Mouse (Mus musculus) limb, embryonic 15.5 days (tissue): ENCODE data around the gene Ap2b1. TPM values are rescaled to one million over a fixed set of nuclear protein-coding genes. Genes with fewer than 3 reads are reported as not detected.
A peak's percentile ranks its signal among the peaks of the same experiment; 100 is the strongest.

ENCODE experiments used
- ATAC-seq: fragments of 200-750 bp; cut with Nextera tagmentation; 2 replicates; pipeline ENCODE4 v1.8.0; 2017; ENCODE audit warnings: low read depth, moderate TSS enrichment; ENCODE audit not compliant: insufficient number of reproducible peaks, low FRiP score, low TSS enrichment
- H3K27ac ChIP-seq: fragments of 300-500 bp; sonication (generic); 2 replicates; pipeline ENCODE4 v1.5.1; 2015; ENCODE audit warnings: moderate library complexity, mild to moderate bottlenecking, inconsistent platforms
- H3K27me3 ChIP-seq: fragments of 300-500 bp; sonication (generic); 2 replicates; pipeline ENCODE4 v1.6.1; 2015; ENCODE audit warnings: inconsistent platforms
- H3K36me3 ChIP-seq: fragments of 300-500 bp; sonication (generic); 2 replicates; pipeline ENCODE4 v1.6.1; 2015; ENCODE audit warnings: inconsistent platforms
- H3K4me1 ChIP-seq: fragments of 300-500 bp; sonication (generic); 2 replicates; pipeline ENCODE4 v1.6.1; 2015; ENCODE audit warnings: inconsistent platforms
- H3K4me2 ChIP-seq: fragments of 300-500 bp; sonication (generic); 2 replicates; pipeline ENCODE4 v1.6.1; 2015; ENCODE audit warnings: mild to moderate bottlenecking, inconsistent platforms
- H3K4me3 ChIP-seq: fragments of 300-500 bp; sonication (generic); 2 replicates; pipeline ENCODE4 v1.5.1; 2015; ENCODE audit warnings: mild to moderate bottlenecking, inconsistent platforms
- H3K9ac ChIP-seq: fragments of 300-500 bp; sonication (generic); 2 replicates; pipeline ENCODE4 v1.6.1; 2015; ENCODE audit warnings: inconsistent platforms
- H3K9me3 ChIP-seq: fragments of 300-500 bp; sonication (generic); 2 replicates; pipeline ENCODE4 v1.6.1; 2016; ENCODE audit warnings: inconsistent platforms
- WGBS: fragments of 180-500 bp; shearing (Covaris S2); methylation state at CpG from one replicate; pipeline ENCODE4 v1.1.7; 2015; 5-methylcytosine and 5-hydroxymethylcytosine counted together
- polyA plus RNA-seq: library from polyadenylated mRNA; unstranded; fragments of >200 nt; fragmentation: Nextera tagmentation; extraction: Ambion mirVana; gene quantifications from 2 replicates; pipeline ENCODE4 v1.2.1, GENCODE M21; 2015

Gene Ap2b1
- polyA plus RNA-seq, 1 experiment from 2014 or later: 48.9 TPM

- Histone ChIP-seq H3K4me1 (no peaks in the 10 kb centered on the region), H3K4me2 (no peak overlapping the region), H3K27ac (no peak overlapping the region), H3K36me3 (no peaks in the 10 kb centered on the region), H3K4me3 (no peak overlapping the region), H3K9me3 (no peaks in the 10 kb centered on the region), H3K9ac (no peak overlapping the region), H3K27me3 (no peaks in the 10 kb centered on the region)
- ATAC-seq: no peak
- WGBS: 86% methylated on average over 4 of the region's 4 CpGs
These were observed 13.2 kb upstream of the Ap2b1 start for GRCm38 (mm10) chr11:83285627-83286026.

DNA sequence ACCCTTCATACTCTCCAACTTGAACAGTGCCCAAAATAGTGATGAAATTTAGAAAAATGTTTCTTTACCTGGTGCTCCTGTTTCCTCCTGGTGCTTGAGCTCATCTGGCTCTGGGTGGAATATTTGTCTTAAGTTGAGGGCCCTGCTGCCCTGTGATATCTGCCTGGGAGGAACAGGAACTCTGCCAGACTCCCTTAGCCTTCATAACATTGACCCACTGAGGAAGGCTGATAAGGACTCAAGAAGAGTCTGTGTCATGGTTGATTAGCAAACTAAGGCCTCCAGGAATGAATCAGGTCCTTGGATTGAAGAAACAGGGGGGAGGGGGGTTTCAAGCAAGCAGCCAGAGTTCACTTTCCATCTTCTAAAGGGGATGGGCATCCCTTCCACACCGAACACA, 12.3 kb upstream of the Ap2b1 start, which contains the start of gene Slfn14:
Slfn14 (minus strand) TSS at position 161 of the 400 bp plus-strand sequence.
- no peak within 1 kb of the TSS for H3K4me2 ChIP-seq
- no peak within 1 kb of the TSS for H3K9ac ChIP-seq
- H3K27ac ChIP-seq: no peak within 1 kb of the TSS
- 59% methylated on average over 1 of the region's 1 CpGs for WGBS
- peaks cover 4% of the 10 kb centered on the region; the same call in 1 of the 2 replicates for H3K4me1 ChIP-seq
- H3K36me3 ChIP-seq: no peaks in the 10 kb centered on the region
- no peak within 1 kb of the TSS for H3K4me3 ChIP-seq
- H3K27me3 ChIP-seq: no peaks in the 10 kb centered on the region
- no peaks in the 10 kb centered on the region for H3K9me3 ChIP-seq
- no peak for ATAC-seq

GRCm38 (mm10) chr11:83289036-83289435, 9.8 kb upstream of the Ap2b1 start:
- Histone ChIP-seq H3K4me1 (peaks cover 17% of the 10 kb centered on the region), H3K36me3 (no peaks in the 10 kb centered on the region), H3K4me2 (no peak overlapping the region), H3K27me3 (no peaks in the 10 kb centered on the region), H3K9me3 (no peaks in the 10 kb centered on the region), H3K27ac (no peak overlapping the region), H3K9ac (no peak overlapping the region), H3K4me3 (no peak overlapping the region)
- ATAC-seq: no peak
- WGBS: 93% methylated on average over 5 of the region's 5 CpGs

GRCm38 (mm10) chr11:83289633-83290032, 9.2 kb upstream of the Ap2b1 start:
- no peak overlapping the region for H3K27ac ChIP-seq
- H3K4me2 ChIP-seq: no peak overlapping the region
- H3K9ac ChIP-seq: no peak overlapping the region
- peaks cover 17% of the 10 kb centered on the region for H3K4me1 ChIP-seq
- H3K9me3 ChIP-seq: no peaks in the 10 kb centered on the region
- 76% methylated on average over 2 of the region's 2 CpGs for WGBS
- no peaks in the 10 kb centered on the region for H3K27me3 ChIP-seq
- ATAC-seq: no peak
- no peaks in the 10 kb centered on the region for H3K36me3 ChIP-seq
- no peak overlapping the region for H3K4me3 ChIP-seq

GRCm38 (mm10) chr11:83291375-83292250, 7.2 kb upstream of the Ap2b1 start:
- Histone ChIP-seq H3K4me3 (peak overlapping the region; percentile 65), H3K9ac (peak overlapping the region; percentile 57), H3K27me3 (no peaks in the 10 kb centered on the region), H3K36me3 (peaks cover 15% of the 10 kb centered on the region), H3K9me3 (no peaks in the 10 kb centered on the region), H3K27ac (peak overlapping the region; percentile 85), H3K4me1 (peaks cover 19% of the 10 kb centered on the region), H3K4me2 (peak overlapping the region; percentile 70)
- peak; percentile 100 for ATAC-seq
- under 1% methylated on average over 37 of the region's 38 CpGs for WGBS

- Histone ChIP-seq H3K27me3 (no peaks in the 10 kb centered on the region), H3K9ac (peak overlapping the region; percentile 57), H3K36me3 (peaks cover 20% of the 10 kb centered on the region), H3K27ac (peak overlapping the region; percentile 85; the same call in 1 of the 2 replicates), H3K4me2 (peak overlapping the region; percentile 70), H3K9me3 (no peaks in the 10 kb centered on the region), H3K4me3 (peak overlapping the region; percentile 65), H3K4me1 (peaks cover 23% of the 10 kb centered on the region)
- no peak for ATAC-seq
- 3% methylated on average over 5 of the region's 5 CpGs for WGBS
These were observed 6.6 kb upstream of the Ap2b1 start for GRCm38 (mm10) chr11:83292251-83292587.

DNA sequence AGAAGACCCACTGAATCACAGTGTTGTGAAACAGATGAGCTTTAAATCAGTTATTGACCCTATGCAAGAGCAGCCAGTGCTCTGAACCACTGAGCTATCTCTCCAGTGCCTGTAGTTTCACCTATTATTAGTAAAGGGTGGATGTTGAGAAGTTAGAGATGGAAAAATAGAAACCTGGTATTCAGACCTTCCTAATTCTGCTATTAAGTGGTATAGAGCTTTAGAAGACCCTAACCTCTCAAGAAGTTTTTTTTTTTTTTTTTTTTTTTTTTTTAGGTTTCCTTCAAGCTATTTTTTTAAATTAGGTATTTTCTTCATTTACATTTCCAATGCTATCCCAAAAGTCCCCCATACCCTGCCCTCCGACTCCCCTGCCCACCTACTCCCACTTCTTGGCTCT, 5.6 kb upstream of the Ap2b1 start:
- H3K4me2 ChIP-seq: peak overlapping the region; percentile 70
- H3K27me3 ChIP-seq: no peaks in the 10 kb centered on the region
- H3K27ac ChIP-seq: no peak overlapping the region
- H3K9me3 ChIP-seq: no peaks in the 10 kb centered on the region
- no peak for ATAC-seq
- H3K4me1 ChIP-seq: peaks cover 33% of the 10 kb centered on the region
- H3K36me3 ChIP-seq: peaks cover 22% of the 10 kb centered on the region
- no peak overlapping the region for H3K9ac ChIP-seq
- H3K4me3 ChIP-seq: peak overlapping the region; percentile 65
- WGBS: 86% methylated on average over 1 of the region's 1 CpGs

DNA sequence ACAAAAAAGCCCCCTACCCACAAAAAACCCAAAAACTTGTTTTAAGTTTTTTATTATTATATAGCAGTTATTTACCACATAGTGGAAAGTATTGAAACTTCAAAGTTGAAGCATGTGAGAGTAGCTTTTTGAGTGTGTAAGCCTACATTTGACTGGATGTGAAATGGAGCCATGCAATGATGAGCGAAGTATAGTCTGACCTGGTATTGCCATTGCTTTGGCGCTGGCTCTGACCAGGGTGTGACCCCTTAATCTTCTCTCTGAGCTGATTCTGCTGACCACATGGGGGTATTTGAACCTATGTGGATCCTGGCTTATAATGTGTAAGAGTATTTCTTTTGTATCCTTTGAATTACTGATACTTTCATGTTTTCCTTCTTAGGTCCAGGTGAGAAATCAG, 4.7 kb upstream of the Ap2b1 start:
- no peaks in the 10 kb centered on the region for H3K27me3 ChIP-seq
- no peak overlapping the region for H3K27ac ChIP-seq
- peaks cover 22% of the 10 kb centered on the region for H3K36me3 ChIP-seq
- WGBS: 90% methylated on average over 2 of the region's 2 CpGs
- H3K4me1 ChIP-seq: peaks cover 34% of the 10 kb centered on the region
- no peak overlapping the region for H3K4me3 ChIP-seq
- no peak for ATAC-seq
- no peak overlapping the region for H3K9ac ChIP-seq
- H3K9me3 ChIP-seq: no peaks in the 10 kb centered on the region
- H3K4me2 ChIP-seq: no peak overlapping the region

DNA sequence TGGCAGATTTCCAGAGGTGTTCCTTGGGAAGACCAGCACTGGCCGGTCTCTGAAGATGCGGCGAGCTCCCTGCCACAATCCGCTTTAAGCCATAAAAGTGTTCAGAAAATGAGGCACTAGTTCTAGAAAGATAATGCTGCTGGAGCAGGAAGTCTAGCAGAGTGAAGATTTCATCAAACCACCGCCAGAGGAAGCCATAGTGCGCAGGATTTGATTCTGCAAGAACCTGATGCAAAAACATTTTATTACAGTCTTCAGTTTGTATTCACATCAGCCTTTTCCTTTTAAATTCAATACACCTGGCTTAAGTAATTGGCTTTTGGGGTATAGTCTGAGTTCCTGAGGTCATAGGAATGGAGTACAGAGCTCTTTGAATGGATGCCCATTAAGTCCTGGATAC, 1.0 kb upstream of the Ap2b1 start:
- Histone ChIP-seq H3K4me1 (peaks cover 27% of the 10 kb centered on the region), H3K27me3 (no peaks in the 10 kb centered on the region), H3K9me3 (no peaks in the 10 kb centered on the region), H3K9ac (peak overlapping the region; percentile 79), H3K4me3 (peak overlapping the region; percentile 78), H3K4me2 (peak overlapping the region; percentile 72), H3K36me3 (peaks cover 22% of the 10 kb centered on the region), H3K27ac (peak overlapping the region; percentile 91)
- 77% methylated on average over 6 of the region's 6 CpGs for WGBS
- ATAC-seq: no peak

DNA sequence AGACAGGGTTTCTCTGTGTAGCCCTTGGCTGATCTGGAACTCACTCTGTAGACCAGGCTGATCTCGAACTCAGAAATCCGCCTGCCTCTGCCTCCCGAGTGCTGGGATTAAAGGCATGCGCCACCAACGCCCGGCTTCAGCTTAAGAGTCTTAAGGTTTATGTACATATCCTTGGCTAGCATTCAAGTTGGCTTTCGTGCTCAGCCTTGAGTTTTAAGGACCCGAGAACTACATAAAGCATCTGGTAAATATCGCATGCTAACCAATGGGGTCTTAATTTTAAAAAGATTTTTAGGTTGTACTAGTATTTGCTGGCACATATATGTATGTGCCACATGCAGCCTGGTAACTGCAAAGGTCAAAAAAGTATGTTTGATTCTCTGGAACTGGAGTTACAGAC, 900 bp downstream of the Ap2b1 start:
- Histone ChIP-seq H3K27me3 (no peaks in the 10 kb centered on the region), H3K9me3 (no peaks in the 10 kb centered on the region), H3K9ac (no peak overlapping the region), H3K27ac (no peak overlapping the region), H3K4me3 (no peak overlapping the region), H3K4me2 (no peak overlapping the region), H3K36me3 (peaks cover 22% of the 10 kb centered on the region), H3K4me1 (peaks cover 29% of the 10 kb centered on the region)
- WGBS: 84% methylated on average over 9 of the region's 9 CpGs
- no peak for ATAC-seq

GRCm38 (mm10) chr11:83301431-83301831, 2.6 kb downstream of the Ap2b1 start:
- WGBS: 69% methylated on average over 2 of the region's 2 CpGs
- no peaks in the 10 kb centered on the region for H3K9me3 ChIP-seq
- no peak overlapping the region for H3K9ac ChIP-seq
- H3K4me1 ChIP-seq: peaks cover 31% of the 10 kb centered on the region
- no peak overlapping the region for H3K4me2 ChIP-seq
- ATAC-seq: no peak
- no peak overlapping the region for H3K27ac ChIP-seq
- no peak overlapping the region for H3K4me3 ChIP-seq
- H3K27me3 ChIP-seq: no peaks in the 10 kb centered on the region
- H3K36me3 ChIP-seq: peaks cover 8% of the 10 kb centered on the region; the same call in 1 of the 2 replicates

DNA sequence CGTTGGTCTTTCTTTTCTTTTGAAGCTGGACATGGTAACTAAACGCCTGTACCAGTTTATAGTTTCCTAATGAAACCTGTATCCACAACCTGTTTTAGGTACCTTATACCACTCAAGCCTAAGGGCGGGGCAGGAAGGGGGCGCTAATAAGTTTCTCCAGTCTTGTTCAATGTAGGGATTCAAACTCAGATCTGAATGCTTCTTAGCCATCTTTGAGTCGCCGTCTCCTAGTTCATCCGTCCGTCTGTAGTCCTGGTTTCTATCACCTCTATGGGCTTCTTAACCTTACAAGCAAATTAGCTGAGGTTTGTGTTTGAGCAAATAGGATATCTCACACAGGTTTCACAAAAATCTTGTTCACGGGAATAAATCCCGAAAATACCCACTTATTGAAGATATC, 3.3 kb downstream of the Ap2b1 start:
- no peak for ATAC-seq
- Histone ChIP-seq H3K9me3 (no peaks in the 10 kb centered on the region), H3K4me1 (peaks cover 26% of the 10 kb centered on the region), H3K9ac (peak overlapping the region; percentile 88; the same call in 1 of the 2 replicates), H3K27me3 (no peaks in the 10 kb centered on the region), H3K27ac (peak overlapping the region; percentile 93), H3K4me2 (peak overlapping the region; percentile 63), H3K4me3 (peak overlapping the region; percentile 88), H3K36me3 (0 out of 2 replicates have a peak, but pooled peaks cover 3% of the 10 kb centered on the region)
- WGBS: 6% methylated on average over 10 of the region's 10 CpGs
